Mouse (Mus musculus) cerebellum, adult 2 months (tissue): Measurements from ENCODE around the gene Ppid.

Experiments
- CTCF ChIP-seq: fragments of 200-500 bp; IDR thresholded peaks from 2 replicates; pipeline ENCODE4 v1.5.1; 2011; ENCODE audit warnings: low read depth, mild to moderate bottlenecking, control low read depth, low read length, moderate library complexity, borderline replicate concordance; ENCODE audit not compliant: insufficient read depth
- POLR2A ChIP-seq: fragments of 200-500 bp; IDR thresholded peaks from 2 replicates; pipeline ENCODE4 v1.6.1; 2011; ENCODE audit warnings: low read length, control low read depth, borderline replicate concordance; ENCODE audit not compliant: insufficient read depth

DNA sequence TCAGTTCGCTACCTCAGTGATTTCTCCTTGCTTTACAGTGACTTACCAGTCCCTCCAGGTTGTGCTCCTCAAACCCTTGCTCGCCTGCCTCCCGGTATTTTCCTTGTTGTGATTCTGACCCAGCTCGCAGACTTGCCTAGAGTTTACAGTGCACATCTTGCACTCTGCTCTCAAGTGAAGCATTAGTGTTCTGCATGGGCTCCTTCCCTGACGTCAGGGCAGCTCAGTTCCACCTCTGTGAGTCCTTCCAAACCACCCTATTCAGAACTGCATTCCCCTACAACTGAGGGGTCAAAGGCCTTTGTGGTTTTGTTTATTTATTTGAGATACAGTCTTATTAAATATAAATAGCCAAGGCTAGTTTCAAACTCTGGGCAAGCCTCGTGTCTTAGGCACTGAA is 13.0 kb upstream of the Ppid start:
- TF ChIP-seq CTCF (no peak), POLR2A (no peak)
